Mouse (Mus musculus) intestine, postnatal 0 days (tissue): ENCODE data around the gene Hsf2bp. TPM values are rescaled to one million over a fixed set of nuclear protein-coding genes. Genes with fewer than 3 reads are reported as not detected.

ENCODE experiments used
- ATAC-seq: fragments of 200-750 bp; cut with Nextera tagmentation; 2 replicates; pipeline ENCODE4 v1.8.0; 2017; ENCODE audit warnings: mild to moderate bottlenecking, moderate TSS enrichment, moderate library complexity
- H3K27ac ChIP-seq: fragments of 300-500 bp; sonication (generic); 2 replicates; pipeline ENCODE4 v1.5.1; 2014; ENCODE audit warnings: mild to moderate bottlenecking, low read depth, low read length, moderate library complexity
- H3K27me3 ChIP-seq: fragments of 300-500 bp; sonication (generic); replicated peaks from 2 replicates; pipeline ENCODE4 v1.6.1; 2014; ENCODE audit warnings: low read length, mixed read lengths; ENCODE audit not compliant: control insufficient read depth, insufficient read depth
- H3K36me3 ChIP-seq: fragments of 300-500 bp; sonication (generic); 2 replicates; pipeline ENCODE4 v1.6.1; 2014; ENCODE audit warnings: mild to moderate bottlenecking, moderate library complexity; ENCODE audit not compliant: control insufficient read depth, insufficient read depth
- H3K4me1 ChIP-seq: fragments of 300-500 bp; sonication (generic); replicated peaks from 2 replicates; pipeline ENCODE4 v1.6.1; 2014; ENCODE audit warnings: antibody characterized with exemption, low read length, mixed read lengths; ENCODE audit not compliant: control insufficient read depth, insufficient read depth
- H3K4me2 ChIP-seq: fragments of 300-500 bp; sonication (generic); replicated peaks from 2 replicates; pipeline ENCODE4 v1.6.1; 2014; ENCODE audit warnings: low read depth, mild to moderate bottlenecking, moderate library complexity
- H3K4me3 ChIP-seq: fragments of 300-500 bp; sonication (generic); 2 replicates; pipeline ENCODE4 v1.5.1; 2014; ENCODE audit warnings: low read depth, low read length
- H3K9ac ChIP-seq: fragments of 300-500 bp; sonication (generic); 2 replicates; pipeline ENCODE4 v1.6.1; 2014; ENCODE audit warnings: mild to moderate bottlenecking, low read depth, low read length
- H3K9me3 ChIP-seq: fragments of 300-500 bp; sonication (generic); 2 replicates; pipeline ENCODE4 v1.6.1; 2016; ENCODE audit warnings: mixed run types; ENCODE audit not compliant: control insufficient read depth
- CTCF ChIP-seq: sonication (generic); IDR thresholded peaks from 2 replicates; pipeline ENCODE4 v1.5.1; 2016; ENCODE audit warnings: low read depth, mild to moderate bottlenecking, control low read depth, antibody characterized with exemption, moderate library complexity
- WGBS: fragments of 180-500 bp; shearing (Covaris S2); extraction: QIAGEN DNeasy Blood & Tissue Kit; methylation state at CpG from one replicate; pipeline ENCODE4 v1.1.7; 2014; 5-methylcytosine and 5-hydroxymethylcytosine counted together
- polyA plus RNA-seq: library from polyadenylated mRNA; unstranded; fragments of >200 nt; fragmentation: Nextera tagmentation; extraction: Ambion mirVana; gene quantifications from 2 replicates; pipeline ENCODE4 v1.2.1, GENCODE M21; 2015

Hsf2bp gene
- polyA plus RNA-seq, 1 experiment from 2014 or later, result 4.1 TPM

DNA sequence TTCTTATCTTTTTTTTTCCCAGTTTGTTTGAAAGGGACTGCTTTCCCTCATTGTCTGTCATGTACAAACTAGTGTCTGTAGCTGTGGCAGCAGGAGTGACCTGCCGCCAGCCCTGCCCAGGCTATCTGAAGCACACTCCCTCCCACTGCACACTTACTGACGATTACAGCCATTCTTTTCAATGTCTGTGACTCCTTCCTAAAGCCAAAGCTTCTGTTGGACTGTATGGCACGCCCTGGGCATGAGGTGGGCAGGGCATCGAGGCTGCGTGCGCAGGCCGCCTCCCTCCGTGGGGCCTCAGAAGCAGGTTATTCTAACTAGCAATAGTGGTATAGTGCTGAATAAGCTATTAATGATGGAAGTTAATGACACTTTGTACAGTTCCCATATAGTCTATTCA is 19.7 kb downstream of the Hsf2bp start:
- H3K4me1 ChIP-seq, result no peaks in the 10 kb centered on the region
- no peaks in the 10 kb centered on the region for H3K9me3 ChIP-seq
- H3K27ac ChIP-seq, result no peak overlapping the region
- no peak overlapping the region for H3K4me3 ChIP-seq
- no peaks in the 10 kb centered on the region for H3K36me3 ChIP-seq
- 61% methylated on average over 8 of the region's 8 CpGs for WGBS
- TF ChIP-seq CTCF, result no peak
- ATAC-seq, result no peak
- H3K27me3 ChIP-seq, result no peaks in the 10 kb centered on the region
- no peak overlapping the region for H3K4me2 ChIP-seq
- H3K9ac ChIP-seq, result no peak overlapping the region

- no peak for TF ChIP-seq CTCF
Observed at GRCm38 (mm10) chr17:32013659-32014058, 22.5 kb downstream of the Hsf2bp start.

GRCm38 (mm10) chr17:32012254-32012653 is 23.9 kb downstream of the Hsf2bp start:
- no peaks in the 10 kb centered on the region for H3K27me3 ChIP-seq
- H3K9ac ChIP-seq, result no peak overlapping the region
- H3K4me1 ChIP-seq, result no peaks in the 10 kb centered on the region
- H3K27ac ChIP-seq, result no peak overlapping the region
- no peak for ATAC-seq
- TF ChIP-seq CTCF, result no peak
- H3K4me3 ChIP-seq, result no peak overlapping the region
- no peak overlapping the region for H3K4me2 ChIP-seq
- 59% methylated on average over 3 of the region's 3 CpGs for WGBS
- H3K9me3 ChIP-seq, result no peaks in the 10 kb centered on the region
- no peaks in the 10 kb centered on the region for H3K36me3 ChIP-seq

More at GRCm38 (mm10) chr17:32013659-32014058, 22.5 kb downstream of the Hsf2bp start:
- Histone ChIP-seq H3K36me3 (no peaks in the 10 kb centered on the region), H3K4me1 (no peaks in the 10 kb centered on the region), H3K27ac (no peak overlapping the region), H3K4me2 (no peak overlapping the region), H3K9ac (no peak overlapping the region), H3K27me3 (no peaks in the 10 kb centered on the region), H3K4me3 (no peak overlapping the region), H3K9me3 (no peaks in the 10 kb centered on the region)
- ATAC-seq, result no peak

DNA sequence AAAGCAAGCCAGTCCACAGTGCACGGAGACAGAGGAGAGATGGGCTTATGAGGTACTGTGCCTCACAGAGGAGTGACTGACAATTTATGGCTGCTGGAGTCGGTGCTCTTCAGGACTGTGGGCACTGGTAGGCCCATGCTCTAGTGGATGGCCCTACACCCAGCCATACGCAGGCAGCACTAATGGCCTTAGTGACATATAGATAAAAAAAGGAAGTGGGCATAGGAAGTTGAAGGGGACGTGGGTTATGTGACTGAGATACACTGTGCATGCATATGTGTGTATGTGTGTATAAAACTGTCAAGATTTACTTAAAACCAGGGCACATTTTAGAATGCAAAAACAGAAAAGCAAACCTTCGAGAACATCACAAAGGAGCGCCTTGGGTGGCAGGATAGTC is 24.5 kb downstream of the Hsf2bp start:
- Histone ChIP-seq H3K4me2 (no peak overlapping the region), H3K36me3 (no peaks in the 10 kb centered on the region), H3K4me1 (no peaks in the 10 kb centered on the region), H3K9ac (no peak overlapping the region), H3K27ac (no peak overlapping the region), H3K4me3 (no peak overlapping the region), H3K27me3 (no peaks in the 10 kb centered on the region), H3K9me3 (no peaks in the 10 kb centered on the region)
- TF ChIP-seq CTCF, result no peak
- 81% methylated on average over 6 of the region's 6 CpGs for WGBS
- no peak for ATAC-seq

GRCm38 (mm10) chr17:32006800-32007199 is 29.3 kb downstream of the Hsf2bp start:
- Histone ChIP-seq H3K27ac (no peak overlapping the region), H3K9me3 (no peaks in the 10 kb centered on the region), H3K36me3 (no peaks in the 10 kb centered on the region), H3K4me1 (no peaks in the 10 kb centered on the region), H3K27me3 (no peaks in the 10 kb centered on the region), H3K4me2 (no peak overlapping the region), H3K9ac (no peak overlapping the region), H3K4me3 (no peak overlapping the region)
- ATAC-seq, result no peak
- TF ChIP-seq CTCF, result no peak
- 53% methylated on average over 5 of the region's 5 CpGs for whole genome bisulfite sequencing

GRCm38 (mm10) chr17:32003251-32003650 is 32.9 kb downstream of the Hsf2bp start:
- H3K36me3 ChIP-seq, result no peaks in the 10 kb centered on the region
- no peaks in the 10 kb centered on the region for H3K27me3 ChIP-seq
- ATAC-seq, result no peak
- H3K9ac ChIP-seq, result no peak overlapping the region
- TF ChIP-seq CTCF, result no peak
- no peaks in the 10 kb centered on the region for H3K4me1 ChIP-seq
- no peak overlapping the region for H3K4me2 ChIP-seq
- no peak overlapping the region for H3K4me3 ChIP-seq
- 76% methylated on average over 3 of the region's 3 CpGs for WGBS
- H3K9me3 ChIP-seq, result no peaks in the 10 kb centered on the region
- H3K27ac ChIP-seq, result no peak overlapping the region

GRCm38 (mm10) chr17:31998351-31998750 is 37.8 kb downstream of the Hsf2bp start:
- H3K9me3 ChIP-seq, result no peaks in the 10 kb centered on the region
- TF ChIP-seq CTCF, result no peak
- no peaks in the 10 kb centered on the region for H3K27me3 ChIP-seq
- 64% methylated on average over 1 of the region's 1 CpGs for WGBS
- H3K4me1 ChIP-seq, result no peaks in the 10 kb centered on the region
- H3K4me3 ChIP-seq, result no peak overlapping the region
- H3K27ac ChIP-seq, result no peak overlapping the region
- no peak for ATAC-seq
- no peak overlapping the region for H3K9ac ChIP-seq
- H3K4me2 ChIP-seq, result no peak overlapping the region
- no peaks in the 10 kb centered on the region for H3K36me3 ChIP-seq
